Mouse (Mus musculus) left cerebral cortex, postnatal 25 days (tissue): ENCODE measurements at regions not wholly inside any gene's neighbourhood (a gene's known extent, or its start where the extent isn't known, plus 50 kb on each side); places are given as distances from the start of the nearest gene placed in this dataset.

Source experiments
- DNase-seq, 2 experiments: peaks; one replicate each; pipeline ENCODE4 v3.0.0; 2022; ENCODE audit warnings: low spot score in 2 of 2, mixed read lengths in 1 of 2
- intact Hi-C: fragments of 180-260 bp; cut with DNase I; formaldehyde crosslinking; loops from one replicate; pipeline ENCODE4 v1.15.1; 2025

GRCm38 (mm10) chr2:78189620-78190019 lies 243.4 kb upstream of the Cwc22 start:
- DNase-seq: no peak
- intact Hi-C loops: no loop called here

GRCm38 (mm10) chr2:78184950-78185349 lies 238.8 kb upstream of the Cwc22 start:
- DNase-seq: no peak
- intact Hi-C loops: no loop called here

GRCm38 (mm10) chr2:78173784-78174183 lies 227.6 kb upstream of the Cwc22 start:
- intact Hi-C loops: no loop called here
- no peak for DNase-seq

GRCm38 (mm10) chr2:78172819-78173218 lies 226.6 kb upstream of the Cwc22 start:
- intact Hi-C loops: no loop called here
- DNase-seq: no peak

DNA sequence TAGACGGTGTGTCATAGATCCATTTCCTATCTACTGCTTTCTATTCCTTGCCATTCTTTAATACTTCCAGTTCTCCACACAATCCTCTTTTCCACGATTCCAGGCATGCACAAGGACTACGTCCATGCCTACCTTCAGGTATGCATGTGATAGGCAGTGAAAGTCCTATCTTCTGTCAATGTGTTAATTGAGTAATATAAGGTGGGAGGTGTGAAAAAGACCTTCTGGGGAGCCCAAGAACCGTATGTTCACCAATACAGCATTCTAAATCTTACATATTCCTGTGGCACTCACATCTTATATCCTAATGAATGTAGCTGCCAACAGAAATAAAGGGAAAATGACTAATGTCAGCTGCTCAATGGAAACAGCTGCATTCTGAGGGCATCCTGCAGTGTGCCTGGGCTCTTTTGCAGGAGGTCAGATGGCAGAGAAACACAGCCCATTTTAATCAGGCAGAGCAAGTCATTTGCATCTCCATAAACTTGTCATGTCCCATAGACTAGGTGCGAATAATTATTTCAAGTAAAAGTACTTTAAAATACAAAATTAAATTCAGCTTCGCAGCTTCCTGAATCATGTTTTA lies 224.1 kb upstream of the Cwc22 start:
- intact Hi-C loops: no loop called here
- DNase-seq: no peak

GRCm38 (mm10) chr2:78165429-78165828 lies 219.3 kb upstream of the Cwc22 start:
- intact Hi-C loops: no loop called here
- no peak for DNase-seq

GRCm38 (mm10) chr2:78159877-78160485 lies 213.8 kb upstream of the Cwc22 start:
- peak; percentile 11 to 50 for DNase-seq
- intact Hi-C loops: no loop called here

DNA sequence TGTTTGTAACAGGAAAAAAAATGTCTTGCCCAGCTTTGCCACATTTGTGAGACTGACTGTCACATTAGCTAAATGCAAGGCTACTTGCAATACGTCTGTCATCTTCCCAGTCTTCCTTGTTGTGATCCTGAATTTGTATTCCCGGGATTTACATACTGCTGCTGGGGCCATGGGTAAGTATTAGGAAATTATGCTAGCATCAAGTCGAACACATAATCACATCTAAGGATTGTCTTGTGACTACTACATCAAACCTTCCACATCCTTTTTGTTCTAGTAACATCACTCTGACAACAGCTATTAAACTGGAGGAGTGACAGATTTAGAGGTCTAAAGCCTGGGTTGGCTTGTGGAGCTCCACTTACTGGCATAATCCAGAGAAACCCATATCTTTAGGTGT lies 164.2 kb upstream of the Cwc22 start:
- intact Hi-C loops: no loop called here
- DNase-seq: no peak

DNA sequence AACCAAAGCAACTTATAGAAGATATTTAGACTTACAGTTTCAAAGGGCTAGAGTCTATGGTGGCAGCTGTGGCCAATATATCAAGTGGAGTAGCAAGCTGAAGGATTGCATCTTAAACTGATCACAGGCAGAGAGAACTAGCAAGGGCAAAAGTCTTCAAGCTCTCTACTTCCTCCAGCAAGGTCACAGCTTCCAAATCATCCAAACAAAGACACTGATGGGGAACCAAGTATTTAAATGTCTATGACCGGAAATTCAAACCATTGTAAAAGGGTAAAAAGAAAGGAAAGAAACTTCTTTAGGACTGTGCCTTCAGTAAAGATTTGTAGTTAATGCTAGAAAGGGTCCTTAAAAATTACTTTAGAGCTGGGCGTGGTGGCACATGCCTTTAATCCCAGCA lies 149.4 kb upstream of the Cwc22 start:
- intact Hi-C loops: no loop called here
- DNase-seq: no peak

DNA sequence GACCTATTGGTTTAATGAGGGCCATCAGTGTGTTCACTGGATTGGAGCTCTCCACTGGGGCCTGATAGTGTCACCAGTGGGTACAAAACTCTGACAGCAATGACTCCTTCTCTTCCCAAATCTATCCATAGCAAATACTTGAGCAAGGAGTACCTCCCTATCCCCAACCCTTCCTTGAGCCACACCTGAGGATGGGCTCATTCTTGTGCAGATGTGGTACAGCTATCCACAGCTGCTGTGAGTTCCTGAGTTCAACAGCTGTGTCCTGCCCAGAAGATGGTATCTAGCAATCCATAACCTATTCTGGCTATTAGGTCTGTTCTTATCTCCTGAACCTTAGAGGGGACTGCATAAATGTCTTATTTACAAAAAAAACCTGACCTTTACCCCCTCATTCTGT lies 148.7 kb upstream of the Cwc22 start:
- intact Hi-C loops: no loop called here
- no peak for DNase-seq

DNA sequence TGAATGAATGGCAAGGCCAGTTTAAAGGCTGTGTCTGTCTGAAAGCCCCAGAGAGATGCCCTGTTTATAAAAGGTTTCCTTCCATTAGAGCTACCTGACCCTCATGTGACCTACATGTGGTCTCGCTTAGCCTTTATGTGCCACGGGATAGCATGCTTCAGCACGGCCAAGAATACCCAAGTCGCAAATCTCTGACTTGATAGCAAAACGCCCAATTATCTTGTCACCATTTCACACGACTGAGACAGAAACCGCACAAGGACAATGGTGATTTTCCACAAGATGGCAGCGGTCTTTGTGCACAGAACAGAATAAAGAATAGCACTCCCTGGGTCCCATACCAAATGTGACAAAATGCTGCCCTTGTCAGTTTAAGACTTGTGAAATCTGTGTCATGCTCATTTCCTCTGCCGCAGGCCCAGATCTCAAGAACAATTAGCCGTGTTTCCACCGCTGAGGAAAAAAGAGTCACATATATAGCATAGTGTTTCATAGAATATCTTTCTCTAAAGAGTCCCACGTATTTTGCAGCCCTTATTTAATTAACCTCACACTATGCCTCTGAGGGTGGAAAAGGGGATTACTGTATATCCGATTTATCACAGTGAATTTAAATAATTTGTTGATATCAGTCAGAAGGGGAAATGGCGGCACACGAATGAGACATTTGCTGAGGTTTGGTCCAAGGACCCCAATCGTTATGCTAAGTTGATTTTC lies 118.3 kb upstream of the Cwc22 start:
- DNase-seq: no peak
- intact Hi-C loops: no loop called here

DNA sequence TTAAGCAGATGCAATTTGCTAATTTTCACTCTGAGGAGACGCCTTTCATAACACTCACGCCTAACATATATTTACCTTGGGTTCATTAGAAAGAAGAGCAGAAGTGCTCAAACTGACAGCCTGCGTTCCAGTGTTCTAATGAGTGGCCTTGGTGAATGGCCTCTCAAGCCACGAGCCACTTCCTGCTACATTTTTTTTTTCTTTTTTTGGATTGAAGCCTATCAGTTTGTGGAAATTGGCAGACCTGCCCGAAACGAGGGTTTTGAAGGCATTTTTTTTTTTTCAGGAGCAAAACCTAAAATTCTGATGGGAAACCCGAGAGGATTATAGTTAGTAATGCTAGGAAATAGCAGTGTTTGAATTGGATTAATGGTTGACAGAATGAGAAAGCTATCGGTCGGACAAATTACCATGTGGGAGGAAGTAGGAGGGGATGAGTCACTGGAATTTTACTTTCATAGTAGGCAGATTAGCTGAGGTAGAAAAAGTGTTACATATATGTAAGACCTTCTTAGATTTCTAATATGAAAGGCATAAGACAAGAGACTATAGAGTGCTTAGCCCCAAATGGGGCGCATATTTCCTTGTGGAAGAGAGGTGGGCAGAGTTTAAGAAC lies 113.7 kb upstream of the Cwc22 start:
- intact Hi-C loops: no loop called here

GRCm38 (mm10) chr2:78058988-78059387 lies 112.8 kb upstream of the Cwc22 start:
- intact Hi-C loops: no loop called here
- no peak for DNase-seq

More for the DNA sequence above, 113.7 kb upstream of the Cwc22 start:
- DNase-seq: no peak

- intact Hi-C loops: no loop called here
Observed at GRCm38 (mm10) chr2:78053910-78054309, 107.7 kb upstream of the Cwc22 start.

GRCm38 (mm10) chr2:78050542-78050941 lies 104.4 kb upstream of the Cwc22 start:
- DNase-seq: no peak
- intact Hi-C loops: no loop called here

More at GRCm38 (mm10) chr2:78053910-78054309, 107.7 kb upstream of the Cwc22 start:
- DNase-seq: no peak

DNA sequence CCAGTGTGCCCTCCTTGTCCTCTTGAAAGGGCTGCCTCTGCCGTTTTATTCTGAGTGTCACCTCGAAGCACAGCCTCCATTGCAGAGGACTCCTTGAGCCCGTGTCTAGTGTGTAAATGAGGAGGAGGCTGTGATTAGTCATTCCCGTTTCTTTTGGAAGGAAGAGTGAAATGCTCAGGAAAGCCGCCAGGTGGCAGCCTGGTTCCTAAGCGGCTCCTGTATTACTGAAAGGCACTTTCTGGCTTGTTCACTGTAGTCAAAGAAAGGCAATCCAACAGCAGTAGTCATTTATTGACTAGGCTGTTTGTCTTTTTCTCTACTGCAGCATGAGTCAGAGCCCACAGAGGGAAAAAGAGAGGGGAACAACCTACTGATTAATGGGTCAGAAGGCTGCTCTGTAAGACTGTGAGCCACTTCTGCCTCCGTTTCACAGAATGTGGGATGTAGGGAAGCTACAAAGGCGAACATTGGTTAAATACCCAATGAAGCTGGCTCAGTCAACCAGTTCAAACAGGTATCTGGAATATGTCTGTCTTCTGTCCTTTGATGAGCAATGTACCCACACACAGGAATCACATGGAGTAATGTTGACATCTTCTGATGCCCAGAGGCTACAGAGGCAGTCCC lies 103.2 kb upstream of the Cwc22 start:
- intact Hi-C loops: loop anchor here (1.0 to 10.0 kb wide), 5 partner anchors 501 to 1449 kb away; partner anchors contain the start of gene Itga4
- peak; percentile 86 to 95 for DNase-seq

- DNase-seq: peak in 1 of 2 experiments; percentile 46
- intact Hi-C loops: loop anchor here (1.0 to 10.0 kb wide), 5 partner anchors 502 to 1450 kb away; partner anchors contain the start of gene Itga4
Observed at GRCm38 (mm10) chr2:78048706-78049055, 102.5 kb upstream of the Cwc22 start.

- DNase-seq: peak in 1 of 2 experiments; percentile 37
- intact Hi-C loops: loop anchor here (2.0 to 10.0 kb wide), 4 partner anchors 503 to 1451 kb away; partner anchors contain the start of gene Itga4
Observed at GRCm38 (mm10) chr2:78048030-78048705, 102.0 kb upstream of the Cwc22 start.

DNA sequence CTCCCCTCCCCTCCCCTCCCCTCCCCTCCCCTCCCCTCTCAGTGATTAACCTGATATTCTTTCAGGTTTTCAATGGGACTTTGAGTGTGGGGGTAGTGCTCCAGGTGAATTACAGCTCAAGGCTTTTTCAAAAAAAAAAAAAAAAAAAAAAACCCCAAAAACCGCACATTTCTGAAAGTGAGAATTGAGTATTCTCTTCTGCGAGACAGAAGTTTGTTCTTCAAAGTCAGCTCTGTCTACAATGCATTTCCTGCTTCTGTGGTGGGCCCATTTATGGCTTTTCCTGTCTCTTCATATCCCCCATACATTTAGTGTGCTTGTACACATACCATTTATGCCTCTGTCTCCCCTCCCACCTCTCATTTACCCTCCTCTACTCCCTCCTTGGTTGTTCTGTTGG lies 81.1 kb upstream of the Cwc22 start:
- intact Hi-C loops: no loop called here
- DNase-seq: no peak

DNA sequence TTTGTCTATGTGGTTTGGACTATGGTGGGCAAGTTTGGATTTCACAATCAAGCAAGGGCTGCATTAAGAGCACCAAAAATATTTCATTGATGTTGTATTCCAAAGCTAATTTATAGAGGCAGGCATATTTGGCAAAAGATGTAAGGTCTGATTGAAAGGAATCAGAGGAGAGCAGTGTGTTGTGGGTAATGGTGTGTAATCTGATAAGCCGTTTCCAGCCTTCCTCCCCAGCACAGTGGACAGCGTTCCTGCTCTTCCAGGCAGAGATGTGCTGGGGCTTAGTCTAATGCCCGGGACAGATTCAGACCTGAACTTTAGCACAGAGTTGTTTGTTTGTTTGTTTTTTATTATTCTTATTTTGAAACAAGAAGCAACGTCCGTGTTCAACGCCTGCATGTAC lies 80.6 kb upstream of the Cwc22 start:
- intact Hi-C loops: no loop called here
- DNase-seq: no peak
